Mouse (Mus musculus): ENCODE data around the gene Tas2r143. TPM values are rescaled to one million over a fixed set of nuclear protein-coding genes. Genes with fewer than 3 reads are reported as not detected.

Gene Tas2r143
- total and polyA plus RNA-seq, 2 experiments: 0.13 to 0.83 TPM

DNA sequence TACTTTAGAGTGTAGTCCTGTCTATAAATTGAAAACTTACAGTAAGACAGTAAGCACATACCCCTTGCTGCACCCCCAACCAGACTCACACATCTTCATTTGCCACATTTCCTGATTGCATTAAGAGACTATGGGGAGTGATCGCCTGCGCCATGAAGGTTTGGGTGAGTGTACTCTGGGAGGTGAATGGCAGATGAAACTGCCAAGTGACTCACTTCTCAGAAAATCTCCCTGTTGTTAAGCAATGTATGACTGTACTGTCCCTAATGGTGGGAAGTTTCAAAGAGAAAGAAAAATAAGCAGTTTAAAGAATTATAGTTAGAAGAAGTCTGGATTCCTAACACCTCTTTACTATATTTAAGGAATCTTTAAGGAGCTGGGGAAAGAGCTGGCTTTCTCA is 19.4 kb downstream of the Tas2r143 start:
- 92% methylated on average over 2 of the region's 2 CpGs for WGBS
- no peaks in the 10 kb centered on the region for H3K4me1 ChIP-seq (ENCODE audit: control insufficient read depth, insufficient read depth, low read length)
- TF ChIP-seq POLR2A (IDR thresholded peaks at IDR 0.05; ENCODE audit: extremely low read depth, insufficient read depth, low read length): no peak
- TF ChIP-seq CTCF (IDR thresholded peaks at IDR 0.05; ENCODE audit: low read depth, low read length): no peak

DNA sequence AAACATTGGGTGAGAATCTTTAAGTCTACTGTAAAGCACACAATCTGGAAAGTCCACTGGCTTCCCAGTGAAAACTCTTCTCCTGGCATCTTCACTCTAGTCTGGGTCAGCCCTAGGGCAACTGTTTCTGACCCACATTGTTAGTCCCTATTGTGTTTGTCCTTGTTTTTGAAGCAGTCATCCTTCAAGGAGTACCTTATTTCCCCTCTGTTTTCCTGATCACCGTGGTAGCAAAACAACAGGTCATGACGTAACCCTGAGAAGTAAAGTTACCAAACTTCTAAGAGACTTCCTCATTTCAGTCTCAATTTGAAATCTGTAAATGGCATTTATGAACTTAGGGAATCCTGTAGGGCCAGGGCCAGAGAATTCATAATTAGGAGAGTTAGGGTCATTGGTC is 21.4 kb downstream of the Tas2r143 start:
- H3K9ac ChIP-seq (ENCODE audit: low read depth, low read length): no peak overlapping the region
- H3K36me3 ChIP-seq (ENCODE audit: control insufficient read depth, insufficient read depth, low read length): no peaks in the 10 kb centered on the region
- H3K27me3 ChIP-seq (ENCODE audit: control insufficient read depth, insufficient read depth, low read length): no peaks in the 10 kb centered on the region
- DNase-seq (ENCODE audit: extremely low read depth, low read depth, low spot score): peak; percentile 10
- no peaks in the 10 kb centered on the region for H3K79me2 ChIP-seq (ENCODE audit: control insufficient read depth, insufficient read depth, low read length)
- H3K4me3 ChIP-seq (ENCODE audit: insufficient read depth, low read depth, low read length): no peak overlapping the region
- no peaks in the 10 kb centered on the region for H3K4me1 ChIP-seq (ENCODE audit: control insufficient read depth, insufficient read depth, low read length)
- TF ChIP-seq CTCF (IDR thresholded peaks at IDR 0.05; ENCODE audit: low read depth, low read length): no peak
- no peak for TF ChIP-seq POLR2A (IDR thresholded peaks at IDR 0.05; ENCODE audit: extremely low read depth, insufficient read depth, low read length)
- WGBS: 84% methylated on average over 2 of the region's 2 CpGs
- no peak overlapping the region for H3K27ac ChIP-seq (replicated peaks; ENCODE audit: insufficient read depth, low read depth, low read length)

More for the DNA sequence above, 19.4 kb downstream of the Tas2r143 start:
- no peaks in the 10 kb centered on the region for H3K36me3 ChIP-seq (ENCODE audit: control insufficient read depth, insufficient read depth, low read length)
- H3K27me3 ChIP-seq (ENCODE audit: control insufficient read depth, insufficient read depth, low read length): no peaks in the 10 kb centered on the region
- no peak overlapping the region for H3K9ac ChIP-seq (ENCODE audit: low read depth, low read length)
- no peak overlapping the region for H3K4me3 ChIP-seq (ENCODE audit: insufficient read depth, low read depth, low read length)
- H3K79me2 ChIP-seq (ENCODE audit: control insufficient read depth, insufficient read depth, low read length): no peaks in the 10 kb centered on the region
- DNase-seq (ENCODE audit: extremely low read depth, low read depth, low spot score): no peak
- H3K27ac ChIP-seq (replicated peaks; ENCODE audit: insufficient read depth, low read depth, low read length): no peak overlapping the region

DNA sequence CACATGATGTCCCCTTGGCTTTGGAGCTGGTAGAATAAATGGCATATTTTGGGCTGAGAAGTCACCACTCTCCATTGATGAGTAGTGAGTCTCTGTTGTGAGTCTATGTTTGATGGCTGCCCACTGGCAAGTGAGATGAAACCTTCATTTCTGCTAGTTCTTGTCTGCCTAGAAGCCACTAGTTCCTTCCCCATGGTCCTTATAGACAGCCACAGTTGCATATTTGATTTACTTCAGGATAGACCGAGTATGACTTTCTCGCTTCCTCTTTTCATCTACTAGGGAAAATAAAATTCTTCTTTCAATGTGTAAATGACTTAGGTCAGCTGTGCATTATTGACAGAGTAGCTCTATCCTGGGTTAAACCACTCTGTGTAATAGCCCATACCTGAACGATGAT is 24.4 kb downstream of the Tas2r143 start:
- no peak for TF ChIP-seq CTCF (IDR thresholded peaks at IDR 0.05; ENCODE audit: low read depth, low read length)
- TF ChIP-seq POLR2A (IDR thresholded peaks at IDR 0.05; ENCODE audit: extremely low read depth, insufficient read depth, low read length): no peak
- no peaks in the 10 kb centered on the region for H3K4me1 ChIP-seq (ENCODE audit: control insufficient read depth, insufficient read depth, low read length)
- H3K27ac ChIP-seq (replicated peaks; ENCODE audit: insufficient read depth, low read depth, low read length): no peak overlapping the region
- DNase-seq (ENCODE audit: extremely low read depth, low read depth, low spot score): peak; percentile 7
- H3K79me2 ChIP-seq (ENCODE audit: control insufficient read depth, insufficient read depth, low read length): no peaks in the 10 kb centered on the region
- 86% methylated on average over 3 of the region's 3 CpGs for WGBS
- H3K9ac ChIP-seq (ENCODE audit: low read depth, low read length): no peak overlapping the region
- no peaks in the 10 kb centered on the region for H3K36me3 ChIP-seq (ENCODE audit: control insufficient read depth, insufficient read depth, low read length)
- H3K27me3 ChIP-seq (ENCODE audit: control insufficient read depth, insufficient read depth, low read length): no peaks in the 10 kb centered on the region
- no peak overlapping the region for H3K4me3 ChIP-seq (ENCODE audit: insufficient read depth, low read depth, low read length)

DNA sequence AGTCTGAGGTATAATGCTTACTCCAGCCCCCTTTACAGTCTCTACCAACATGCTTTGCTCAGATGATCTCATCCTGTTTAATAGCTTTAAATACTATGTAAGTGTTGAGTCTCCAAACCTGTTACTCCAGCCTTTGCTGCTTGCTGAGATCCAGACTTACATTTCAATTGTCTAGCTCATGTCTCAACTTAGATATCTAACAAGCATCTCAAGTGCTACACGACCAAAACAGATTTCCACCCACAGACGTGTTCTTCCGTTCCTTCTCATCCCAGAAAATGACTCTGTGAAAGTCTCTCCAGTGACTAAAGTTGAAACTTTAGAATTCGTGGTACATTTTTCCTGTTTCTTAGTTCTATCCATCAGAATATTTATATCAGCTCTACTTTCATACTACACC is 26.3 kb downstream of the Tas2r143 start:
- Histone ChIP-seq H3K9ac (ENCODE audit: low read depth, low read length) (no peak overlapping the region), H3K79me2 (ENCODE audit: control insufficient read depth, insufficient read depth, low read length) (no peaks in the 10 kb centered on the region), H3K27ac (replicated peaks; ENCODE audit: insufficient read depth, low read depth, low read length) (no peak overlapping the region), H3K4me3 (ENCODE audit: insufficient read depth, low read depth, low read length) (no peak overlapping the region), H3K4me1 (ENCODE audit: control insufficient read depth, insufficient read depth, low read length) (no peaks in the 10 kb centered on the region), H3K36me3 (ENCODE audit: control insufficient read depth, insufficient read depth, low read length) (no peaks in the 10 kb centered on the region), H3K27me3 (ENCODE audit: control insufficient read depth, insufficient read depth, low read length) (no peaks in the 10 kb centered on the region)
- WGBS: 83% methylated on average over 4 of the region's 4 CpGs
- no peak for TF ChIP-seq POLR2A (IDR thresholded peaks at IDR 0.05; ENCODE audit: extremely low read depth, insufficient read depth, low read length)
- TF ChIP-seq CTCF (IDR thresholded peaks at IDR 0.05; ENCODE audit: low read depth, low read length): no peak
- DNase-seq (ENCODE audit: extremely low read depth, low read depth, low spot score): no peak

DNA sequence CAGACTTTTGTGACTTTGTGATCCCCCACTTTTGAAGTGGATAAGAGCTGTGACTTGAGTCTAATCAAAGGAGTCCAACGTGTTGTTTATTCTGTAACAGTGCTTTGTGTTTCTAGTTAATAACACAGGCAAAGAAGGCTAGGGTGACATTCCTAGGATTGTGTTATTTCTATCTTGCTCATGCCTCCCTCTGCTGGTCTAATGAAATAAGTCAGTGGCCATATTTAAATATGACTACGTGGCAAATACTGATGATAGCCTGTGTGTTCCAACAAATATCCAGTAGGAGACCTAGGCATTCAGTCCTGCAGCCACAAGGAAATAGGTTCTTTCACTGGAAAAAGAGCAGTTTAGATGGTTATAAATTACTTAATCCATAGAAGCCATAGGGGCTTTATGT is 33.5 kb downstream of the Tas2r143 start:
- H3K36me3 ChIP-seq (ENCODE audit: control insufficient read depth, insufficient read depth, low read length): no peaks in the 10 kb centered on the region
- 49% methylated on average over 2 of the region's 2 CpGs for WGBS

DNA sequence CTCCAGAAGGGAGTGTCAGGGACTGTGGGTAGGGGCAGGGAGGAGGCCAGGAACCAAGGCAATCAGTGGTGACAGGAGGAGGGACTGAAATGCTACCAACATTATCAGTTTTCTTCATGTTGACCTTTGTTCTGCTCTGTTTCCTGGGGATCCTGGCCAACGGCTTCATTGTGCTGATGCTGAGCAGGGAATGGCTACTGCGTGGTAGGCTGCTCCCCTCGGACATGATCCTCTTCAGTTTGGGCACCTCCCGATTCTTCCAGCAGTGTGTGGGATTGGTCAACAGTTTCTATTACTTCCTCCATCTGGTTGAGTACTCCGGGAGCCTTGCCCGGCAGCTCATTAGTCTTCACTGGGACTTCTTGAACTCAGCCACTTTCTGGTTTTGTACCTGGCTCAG is 34.4 kb downstream of the Tas2r143 start, which contains the start of gene Tas2r126:
Gene Tas2r126 (plus strand): TSS at position 90 of the 400 bp plus-strand sequence.
- no peak for TF ChIP-seq POLR2A (IDR thresholded peaks at IDR 0.05; ENCODE audit: extremely low read depth, insufficient read depth, low read length)
- no peak for TF ChIP-seq CTCF (IDR thresholded peaks at IDR 0.05; ENCODE audit: low read depth, low read length)
- Histone ChIP-seq H3K4me1 (ENCODE audit: control insufficient read depth, insufficient read depth, low read length) (0 out of 2 replicates have a peak, but pooled peaks cover 1% of the 10 kb centered on the region), H3K9ac (ENCODE audit: low read depth, low read length) (no peak within 1 kb of the TSS), H3K79me2 (ENCODE audit: control insufficient read depth, insufficient read depth, low read length) (no peaks in the 10 kb centered on the region), H3K36me3 (ENCODE audit: control insufficient read depth, insufficient read depth, low read length) (no peaks in the 10 kb centered on the region), H3K27ac (replicated peaks; ENCODE audit: insufficient read depth, low read depth, low read length) (no peak within 1 kb of the TSS), H3K27me3 (ENCODE audit: control insufficient read depth, insufficient read depth, low read length) (no peaks in the 10 kb centered on the region), H3K4me3 (ENCODE audit: insufficient read depth, low read depth, low read length) (no peak within 1 kb of the TSS)
- WGBS: 77% methylated on average over 6 of the region's 6 CpGs
- no peak for DNase-seq (ENCODE audit: extremely low read depth, low read depth, low spot score)

More for the DNA sequence above, 33.5 kb downstream of the Tas2r143 start:
- TF ChIP-seq CTCF (IDR thresholded peaks at IDR 0.05; ENCODE audit: low read depth, low read length) (no peak), POLR2A (IDR thresholded peaks at IDR 0.05; ENCODE audit: extremely low read depth, insufficient read depth, low read length) (no peak)
- H3K4me3 ChIP-seq (ENCODE audit: insufficient read depth, low read depth, low read length): no peak overlapping the region
- no peak for DNase-seq (ENCODE audit: extremely low read depth, low read depth, low spot score)
- no peaks in the 10 kb centered on the region for H3K27me3 ChIP-seq (ENCODE audit: control insufficient read depth, insufficient read depth, low read length)
- no peaks in the 10 kb centered on the region for H3K79me2 ChIP-seq (ENCODE audit: control insufficient read depth, insufficient read depth, low read length)
- no peak overlapping the region for H3K9ac ChIP-seq (ENCODE audit: low read depth, low read length)
- no peak overlapping the region for H3K27ac ChIP-seq (replicated peaks; ENCODE audit: insufficient read depth, low read depth, low read length)
- H3K4me1 ChIP-seq (ENCODE audit: control insufficient read depth, insufficient read depth, low read length): 0 out of 2 replicates have a peak, but pooled peaks cover 1% of the 10 kb centered on the region

Data from liver, adult 2 months (tissue).